Mouse (Mus musculus): ENCODE data around the gene Rtn2.
A peak's percentile ranks its signal among the peaks of the same experiment; 100 is the strongest.
"Not testable (repeated sequence)": the region's sequence is repeated elsewhere in the genome, so short reads cannot be mapped to it uniquely, and the experiment has no call there.

Rtn2 gene

DNA sequence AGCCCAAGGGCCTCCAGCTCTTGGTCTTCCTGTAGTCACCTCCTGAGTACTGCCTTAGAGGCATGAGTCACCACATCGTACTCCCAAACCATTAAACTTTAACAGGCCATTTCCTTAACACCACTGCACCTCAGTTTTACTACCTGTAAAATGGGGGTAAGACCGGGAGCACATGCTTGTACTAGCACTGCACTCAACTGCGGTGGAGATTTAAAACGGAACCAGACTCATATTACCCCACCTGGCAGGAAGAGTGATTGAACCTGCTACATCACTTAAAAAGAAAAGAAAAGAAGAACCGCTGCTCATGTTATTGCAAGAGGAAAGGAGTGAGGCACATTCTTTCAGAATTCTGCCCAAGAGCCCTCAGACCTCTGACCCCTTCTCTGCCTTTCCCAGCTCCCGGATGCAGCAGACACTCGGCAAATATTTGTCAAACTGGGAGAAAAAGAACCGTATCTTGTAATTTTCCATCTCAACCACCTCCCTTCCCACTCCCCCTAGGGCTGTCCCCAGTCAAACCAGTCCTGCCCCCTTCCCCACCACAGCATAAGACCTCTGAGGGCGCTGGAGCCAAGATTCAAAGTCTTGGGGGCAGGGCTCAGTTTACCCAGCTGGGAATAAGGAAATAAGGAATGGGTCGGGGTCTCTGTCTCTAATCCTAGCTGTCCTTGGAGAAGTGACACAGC, 13.3 kb upstream of the Rtn2 start:
- no peak for DNase-seq (ENCODE audit: low spot score)

GRCm38 (mm10) chr7:19269721-19270441, 12.5 kb upstream of the Rtn2 start:
- DNase-seq (ENCODE audit: low spot score), result no peak

DNA sequence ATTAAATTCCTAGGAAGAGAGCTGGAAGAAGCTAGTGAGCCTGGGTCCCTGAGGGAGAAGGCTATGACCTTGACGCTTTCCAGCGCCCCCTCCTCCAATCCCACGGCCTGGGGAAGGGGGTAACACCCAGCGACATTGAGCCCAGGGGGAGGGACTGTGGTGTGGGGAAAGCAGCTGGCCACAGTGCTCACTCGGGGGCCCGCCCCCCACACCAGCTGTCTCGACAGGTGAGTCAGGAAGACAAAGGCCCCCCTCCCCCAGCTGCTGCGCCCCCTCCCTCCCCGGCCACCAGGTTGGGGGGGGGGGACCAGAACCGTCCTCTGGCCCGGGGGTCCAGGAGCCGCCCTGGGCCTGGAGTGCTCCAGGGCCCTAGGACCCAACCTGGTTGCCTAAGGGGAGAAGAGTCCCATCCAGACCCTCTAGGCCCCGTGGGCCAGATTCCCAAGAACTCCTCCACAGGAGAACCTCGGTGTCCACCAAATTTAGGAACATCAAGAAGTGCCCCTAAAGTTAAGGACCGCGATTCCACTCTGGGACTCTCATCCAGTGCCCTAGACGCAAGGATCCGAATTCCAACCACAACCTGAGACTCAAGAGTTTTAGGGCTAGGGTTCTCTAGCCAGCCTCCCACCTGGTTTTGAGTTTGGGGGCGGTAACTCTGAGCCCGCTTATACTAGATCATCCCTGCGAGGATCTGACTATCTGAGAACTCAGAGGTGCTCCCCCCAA, 11.8 kb upstream of the Rtn2 start:
- no peak for DNase-seq (ENCODE audit: low spot score)

- DNase-seq (ENCODE audit: low spot score), result peak; percentile 75
These were observed 10.9 kb upstream of the Rtn2 start, which contains the start of gene Vasp for GRCm38 (mm10) chr7:19271238-19272172. TSS of gene Vasp (minus strand) at chr7:19271817.

DNA sequence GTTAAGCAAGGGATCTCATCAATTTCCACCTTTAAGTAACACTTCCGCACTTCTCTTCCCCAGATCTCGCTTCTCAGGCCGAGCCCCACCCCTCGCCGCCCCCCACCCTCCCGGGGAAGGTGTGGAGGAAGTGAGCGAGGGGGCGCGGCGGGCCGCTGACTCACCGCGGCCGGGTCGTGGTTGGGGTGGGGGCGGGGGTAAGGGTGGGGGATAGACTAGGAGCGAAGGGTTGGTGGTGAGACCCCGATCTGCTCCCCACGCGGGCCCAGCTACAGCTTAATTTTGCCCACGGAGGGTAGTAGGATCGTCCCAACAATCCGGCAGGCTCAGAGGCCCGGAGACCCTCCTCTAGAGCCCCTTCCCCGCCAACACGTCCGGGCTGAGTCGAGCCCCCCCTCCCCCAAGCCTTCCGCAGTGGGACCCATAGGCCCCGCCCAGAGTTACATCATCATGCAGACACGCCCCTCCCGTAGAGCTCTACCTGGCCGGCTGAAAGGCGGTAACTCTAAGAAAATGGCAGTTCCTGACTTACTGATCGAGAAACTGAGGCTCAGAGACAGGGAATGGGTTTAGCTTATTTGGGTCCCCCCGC, 10.2 kb upstream of the Rtn2 start:
- peak; percentile 54 for DNase-seq (ENCODE audit: low spot score)

DNA sequence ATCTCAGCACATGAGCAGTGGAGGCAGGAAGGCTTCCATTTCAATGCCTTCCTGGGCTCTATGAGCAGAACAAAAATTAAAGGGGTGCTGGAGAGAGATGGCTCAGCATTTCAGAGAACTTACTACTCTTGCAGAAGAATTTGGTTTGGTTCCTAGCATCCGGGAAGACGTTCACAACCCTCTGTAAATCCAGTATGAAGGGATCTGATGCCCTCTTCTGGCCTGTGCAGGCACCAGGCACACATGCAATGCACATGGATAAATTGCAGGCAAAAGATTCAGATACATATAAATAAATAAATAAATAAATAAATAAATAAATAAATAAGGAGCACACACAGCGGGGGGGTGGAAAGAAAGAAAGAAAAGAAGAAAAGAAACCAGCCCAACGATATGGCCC, 6.2 kb upstream of the Rtn2 start:
- DNase-seq (ENCODE audit: low spot score), result no peak

GRCm38 (mm10) chr7:19279052-19279451, 3.4 kb upstream of the Rtn2 start:
- no peak for DNase-seq (ENCODE audit: low spot score)

GRCm38 (mm10) chr7:19279581-19280114, 2.8 kb upstream of the Rtn2 start, which contains the start of gene Ppm1n:
TSS of gene Ppm1n (minus strand) at chr7:19280064.
- no peak for DNase-seq (ENCODE audit: low spot score)

- not testable (repeated sequence) for DNase-seq (ENCODE audit: low spot score)
These were observed 632 bp upstream of the Rtn2 start for GRCm38 (mm10) chr7:19281680-19282304.

GRCm38 (mm10) chr7:19282791-19283405, 474 bp downstream of the Rtn2 start:
- no peak for DNase-seq (ENCODE audit: low spot score)

- DNase-seq (ENCODE audit: low spot score), result no peak
These were observed 981 bp downstream of the Rtn2 start for GRCm38 (mm10) chr7:19283406-19283804.

GRCm38 (mm10) chr7:19284763-19285162, 2.3 kb downstream of the Rtn2 start:
- no peak for DNase-seq (ENCODE audit: low spot score)

GRCm38 (mm10) chr7:19290969-19291596, 8.7 kb downstream of the Rtn2 start:
- no peak for DNase-seq (ENCODE audit: low spot score)

DNA sequence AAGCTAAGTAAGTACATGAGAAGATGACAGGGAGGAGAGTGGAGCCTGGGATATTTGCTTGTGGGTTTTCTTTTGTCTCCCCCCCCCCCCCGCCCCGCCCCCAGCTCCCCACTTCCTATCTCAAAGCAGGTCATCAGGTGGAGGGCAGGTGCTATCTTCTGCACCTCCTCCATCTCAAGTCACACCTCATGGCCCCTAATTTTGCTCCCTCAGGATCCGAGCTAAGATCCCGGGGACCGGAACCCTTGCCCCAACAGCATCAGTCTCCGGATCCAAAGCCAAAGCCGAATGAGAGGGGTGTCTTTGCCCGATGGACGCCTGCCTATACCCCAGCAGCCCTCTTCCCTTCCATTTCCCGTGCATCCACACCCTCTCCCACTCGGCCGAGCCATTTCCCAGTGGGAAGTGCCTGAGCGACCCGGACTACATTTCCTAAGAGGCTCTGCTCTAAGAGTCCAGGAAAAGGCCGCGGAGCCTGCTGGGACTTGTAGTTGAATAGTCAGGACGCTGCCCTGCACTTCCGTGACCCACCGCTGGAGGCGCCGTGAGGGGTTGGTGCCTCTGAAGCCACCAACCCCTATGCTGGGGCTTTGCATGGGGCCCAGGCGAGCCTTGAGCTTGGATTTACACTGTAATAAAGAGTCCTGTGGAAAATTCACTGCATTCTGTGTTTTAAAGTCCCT, 13.2 kb downstream of the Rtn2 start:
- peak; percentile 85 for DNase-seq (ENCODE audit: low spot score)

- no peak for DNase-seq (ENCODE audit: low spot score)
These were observed 14.6 kb downstream of the Rtn2 start for GRCm38 (mm10) chr7:19297034-19297433.

DNA sequence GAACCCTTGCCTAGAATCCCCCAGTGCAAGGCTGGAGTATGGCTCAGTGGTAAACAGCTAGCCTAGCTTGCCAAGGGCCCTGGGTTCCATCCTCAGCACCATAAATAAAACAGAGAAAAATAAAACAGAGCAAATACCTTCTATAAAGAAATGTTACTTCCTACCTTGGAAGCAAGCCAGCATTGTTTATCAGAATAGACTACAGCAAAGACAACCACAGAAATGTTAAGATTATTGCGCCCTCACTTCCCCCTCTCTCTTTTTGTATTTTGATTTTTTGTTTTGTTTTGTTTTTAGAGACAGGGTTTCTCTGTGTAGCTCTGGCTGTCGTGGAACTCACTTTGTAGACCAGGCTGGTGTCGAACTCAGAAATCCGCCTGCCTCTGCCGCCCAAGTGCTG, 15.4 kb downstream of the Rtn2 start:
- no peak for DNase-seq (ENCODE audit: low spot score)

DNA sequence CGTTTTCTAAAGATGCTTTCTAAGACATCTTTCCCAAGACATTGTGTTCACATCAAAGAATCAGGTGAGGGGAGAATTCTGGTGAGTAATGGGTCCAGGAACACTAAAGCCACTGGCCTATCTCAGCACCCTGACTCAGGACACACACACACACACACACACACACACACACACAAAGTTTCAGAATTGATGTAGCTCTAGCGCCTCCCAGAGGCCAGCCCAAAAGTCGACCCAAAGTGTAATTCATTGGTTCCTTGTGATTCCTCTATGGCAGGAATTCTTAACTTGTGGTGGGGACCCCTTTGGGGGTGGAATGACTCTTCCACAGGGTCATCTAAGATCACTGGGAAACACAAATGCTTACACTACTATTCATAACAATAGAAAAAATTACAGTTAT, 16.8 kb downstream of the Rtn2 start:
- no peak for DNase-seq (ENCODE audit: low spot score)

DNA sequence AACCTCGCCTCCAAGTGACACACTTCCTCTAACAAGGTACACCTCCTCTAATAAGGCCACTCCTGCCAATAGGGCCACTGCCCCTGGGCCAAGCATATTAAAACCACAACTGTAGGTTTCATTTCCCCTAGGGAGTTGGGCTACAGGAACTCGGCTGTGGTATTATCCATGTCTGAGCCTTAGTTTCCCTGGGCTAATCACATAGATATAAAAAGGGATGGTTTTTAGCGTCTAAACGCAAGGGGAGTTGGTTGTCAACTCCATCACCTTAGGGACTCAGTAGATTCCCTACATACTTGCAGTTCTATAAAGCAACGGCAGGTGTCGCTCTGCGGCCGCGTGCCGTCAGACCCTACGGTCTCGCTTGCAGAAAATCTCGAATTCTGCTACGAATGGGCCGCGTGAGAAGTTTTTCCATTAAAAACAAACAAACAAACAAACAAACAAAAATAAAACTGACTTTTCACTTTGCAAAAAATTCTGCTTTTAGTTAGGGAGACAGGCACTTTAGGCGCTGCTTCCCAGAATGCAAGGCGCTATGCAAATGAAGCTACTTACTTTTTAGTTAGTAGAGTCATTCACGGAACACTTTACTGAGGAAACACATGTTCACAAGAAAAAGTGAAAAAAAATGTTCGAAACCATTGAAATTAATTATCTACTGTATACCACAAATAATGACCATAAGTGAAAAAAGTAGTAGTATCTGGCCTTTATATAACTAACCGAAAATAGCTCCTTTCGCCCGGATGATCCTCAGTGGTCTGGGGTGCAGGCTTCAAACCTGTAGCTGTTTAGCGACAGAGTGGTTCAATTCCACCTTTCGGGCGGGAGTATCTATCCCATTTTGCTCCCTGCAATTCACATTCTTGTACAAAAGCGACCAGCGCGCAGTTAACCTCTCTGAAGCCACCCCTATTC, 18.3 kb downstream of the Rtn2 start:
- peak; percentile 56 for DNase-seq (ENCODE audit: low spot score)

Measured in ovary, adult 18-20 months (tissue).